Mouse (Mus musculus) ES-Bruce4 (cell line): ENCODE results near the gene Plod3. TPM values are rescaled to one million over a fixed set of nuclear protein-coding genes. Genes with fewer than 3 reads are reported as not detected.
"Not testable (repeated sequence)": the region's sequence is repeated elsewhere in the genome, so short reads cannot be mapped to it uniquely, and the experiment has no call there.

Source experiments
- H3K27ac ChIP-seq: 2 replicates; pipeline ENCODE4 v1.5.1; 2012; ENCODE audit warnings: low read length, inconsistent platforms; ENCODE audit not compliant: insufficient read depth
- H3K27me3 ChIP-seq: 2 replicates; pipeline ENCODE4 v1.6.1; 2012; ENCODE audit warnings: mild to moderate bottlenecking, low read length, inconsistent platforms; ENCODE audit not compliant: control insufficient read depth, poor library complexity, insufficient read depth, severe bottlenecking
- H3K36me3 ChIP-seq: 2 replicates; pipeline ENCODE4 v1.6.1; 2012; ENCODE audit warnings: inconsistent platforms, mild to moderate bottlenecking, low read length, moderate library complexity; ENCODE audit not compliant: control insufficient read depth, poor library complexity, insufficient read depth, severe bottlenecking
- H3K4me1 ChIP-seq: one replicate; pipeline ENCODE4 v1.8.1; 2011; ENCODE audit warnings: low read length; ENCODE audit not compliant: control insufficient read depth, insufficient read depth
- H3K4me3 ChIP-seq: 2 replicates; pipeline ENCODE4 v1.5.1; 2011; ENCODE audit warnings: low read depth, mild to moderate bottlenecking, low read length
- H3K9ac ChIP-seq: 2 replicates; pipeline ENCODE4 v1.6.1; 2012; ENCODE audit warnings: low read depth, mild to moderate bottlenecking, inconsistent platforms; ENCODE audit not compliant: poor library complexity, severe bottlenecking
- H3K9me3 ChIP-seq: replicated peaks from 2 replicates; pipeline ENCODE4 v1.6.1; 2012; ENCODE audit warnings: mild to moderate bottlenecking, low read length, inconsistent platforms; ENCODE audit not compliant: control insufficient read depth, poor library complexity, insufficient read depth, severe bottlenecking
- CTCF ChIP-seq: IDR thresholded peaks from one replicate; pipeline ENCODE4 v1.8.1; 2011; ENCODE audit warnings: low read depth, low read length
- EP300 ChIP-seq: IDR thresholded peaks from 2 replicates; pipeline ENCODE4 v1.6.1; 2011; ENCODE audit warnings: low read depth, low read length; ENCODE audit not compliant: insufficient read depth
- POLR2A ChIP-seq: IDR thresholded peaks from one replicate; pipeline ENCODE4 v1.8.1; 2011; ENCODE audit warnings: low read length; ENCODE audit not compliant: insufficient read depth
- polyA plus RNA-seq: library from polyadenylated mRNA; stranded (reverse); fragments of >200 nt; gene quantifications from 2 replicates; pipeline ENCODE4 v1.2.4, GENCODE M21; 2011; ENCODE audit warnings: low read depth; ENCODE audit not compliant: missing spikeins, insufficient read depth, insufficient read length

Plod3 gene
- polyA plus RNA-seq: 29.3 and 33.9 TPM in 2 replicates

- Histone ChIP-seq H3K36me3 (peaks cover 6% of the 10 kb centered on the region; the same call in 1 of the 2 replicates), H3K27ac (peak within 1 kb of the TSS; percentile 66), H3K4me3 (peak within 1 kb of the TSS; percentile 88), H3K27me3 (no peaks in the 10 kb centered on the region), H3K9ac (peak within 1 kb of the TSS; percentile 93), H3K9me3 (no peaks in the 10 kb centered on the region), H3K4me1 (peaks cover 3% of the 10 kb centered on the region)
- TF ChIP-seq POLR2A: peak; percentile 65
- TF ChIP-seq EP300: no peak
These were observed at the start of gene Plod3 for GRCm38 (mm10) chr5:136986695-136987137. Gene Plod3 (plus strand): TSS chr5:136987019.

GRCm38 (mm10) chr5:136937621-136938020, 49.2 kb upstream of the Plod3 start:
- TF ChIP-seq CTCF (no peak), POLR2A (no peak), EP300 (no peak)
- H3K36me3 ChIP-seq: no peaks in the 10 kb centered on the region
- no peaks in the 10 kb centered on the region for H3K27me3 ChIP-seq
- no peaks in the 10 kb centered on the region; the same call in 1 of the 2 replicates for H3K9me3 ChIP-seq
- H3K27ac ChIP-seq: peak overlapping the region; percentile 86
- no peak overlapping the region for H3K9ac ChIP-seq
- peaks cover 8% of the 10 kb centered on the region for H3K4me1 ChIP-seq
- H3K4me3 ChIP-seq: no peak overlapping the region

GRCm38 (mm10) chr5:136939284-136939683, 47.5 kb upstream of the Plod3 start:
- peak; percentile 79 for TF ChIP-seq CTCF
- no peak for TF ChIP-seq POLR2A
- TF ChIP-seq EP300: 0 out of 2 replicates have a peak, but pooled peaks have one; percentile 43
- Histone ChIP-seq H3K9ac (no peak overlapping the region), H3K36me3 (no peaks in the 10 kb centered on the region), H3K4me3 (no peak overlapping the region), H3K27ac (no peak overlapping the region), H3K4me1 (peaks cover 8% of the 10 kb centered on the region), H3K27me3 (no peaks in the 10 kb centered on the region), H3K9me3 (no peaks in the 10 kb centered on the region; the same call in 1 of the 2 replicates)

GRCm38 (mm10) chr5:136940029-136940428, 46.8 kb upstream of the Plod3 start:
- not testable (repeated sequence) for H3K4me3 ChIP-seq, H3K9ac ChIP-seq, H3K9me3 ChIP-seq, H3K27me3 ChIP-seq, H3K36me3 ChIP-seq
- Histone ChIP-seq H3K4me1 (peaks cover 11% of the 10 kb centered on the region), H3K27ac (peak overlapping the region; percentile 78)

GRCm38 (mm10) chr5:136940845-136941560, 45.8 kb upstream of the Plod3 start:
- no peaks in the 10 kb centered on the region for H3K27me3 ChIP-seq
- peak overlapping the region; percentile 66 for H3K4me3 ChIP-seq
- peaks cover 11% of the 10 kb centered on the region for H3K4me1 ChIP-seq
- peak overlapping the region; percentile 86 for H3K27ac ChIP-seq
- peak; percentile 75 for TF ChIP-seq EP300
- TF ChIP-seq POLR2A: peak; percentile 93
- no peak for TF ChIP-seq CTCF
- H3K36me3 ChIP-seq: no peaks in the 10 kb centered on the region; the same call in 1 of the 2 replicates
- H3K9ac ChIP-seq: peak overlapping the region; percentile 85
- H3K9me3 ChIP-seq: no peaks in the 10 kb centered on the region; the same call in 1 of the 2 replicates

GRCm38 (mm10) chr5:136942781-136943180, 44.0 kb upstream of the Plod3 start:
- H3K9me3 ChIP-seq: peaks cover 3% of the 10 kb centered on the region; the same call in 1 of the 2 replicates
- no peaks in the 10 kb centered on the region; the same call in 1 of the 2 replicates for H3K36me3 ChIP-seq
- TF ChIP-seq EP300 (no peak), CTCF (no peak), POLR2A (no peak)
- H3K4me1 ChIP-seq: peaks cover 3% of the 10 kb centered on the region
- no peak overlapping the region for H3K9ac ChIP-seq
- peak overlapping the region; percentile 86; the same call in 1 of the 2 replicates for H3K27ac ChIP-seq
- no peaks in the 10 kb centered on the region for H3K27me3 ChIP-seq
- H3K4me3 ChIP-seq: 0 out of 2 replicates have a peak overlapping the region, but pooled peaks have one; percentile 67
